Mouse (Mus musculus) hindbrain, embryonic 11.5 days (tissue): Measurements from ENCODE around the gene Eapp. TPM values are rescaled to one million over a fixed set of nuclear protein-coding genes. Genes with fewer than 3 reads are reported as not detected.

Experiments
- ATAC-seq: fragments of 200-750 bp; cut with Nextera tagmentation; 2 replicates; pipeline ENCODE4 v1.8.0; 2017; ENCODE audit warnings: mild to moderate bottlenecking, moderate TSS enrichment, moderate library complexity; ENCODE audit not compliant: low FRiP score
- DNase-seq: peaks from one replicate; pipeline ENCODE4 v3.0.0-alpha.2; 2015; ENCODE audit warnings: low spot score
- H3K27ac ChIP-seq: fragments of 300-500 bp; sonication (generic); 2 replicates; pipeline ENCODE4 v1.5.1; 2014; ENCODE audit warnings: mild to moderate bottlenecking, low read depth, low read length
- H3K27me3 ChIP-seq: fragments of 300-500 bp; sonication (generic); 2 replicates; pipeline ENCODE4 v1.6.1; 2014; ENCODE audit warnings: mild to moderate bottlenecking, low read length, moderate library complexity, mixed read lengths; ENCODE audit not compliant: control insufficient read depth, insufficient read depth
- H3K36me3 ChIP-seq: fragments of 300-500 bp; sonication (generic); 2 replicates; pipeline ENCODE4 v1.6.1; 2014; ENCODE audit warnings: mild to moderate bottlenecking, low read length, moderate library complexity, mixed read lengths; ENCODE audit not compliant: control insufficient read depth, insufficient read depth
- H3K4me1 ChIP-seq: fragments of 300-500 bp; sonication (generic); replicated peaks from 2 replicates; pipeline ENCODE4 v1.6.1; 2014; ENCODE audit warnings: low read length, mixed read lengths; ENCODE audit not compliant: control insufficient read depth, insufficient read depth
- H3K4me2 ChIP-seq: fragments of 300-500 bp; sonication (generic); replicated peaks from 2 replicates; pipeline ENCODE4 v1.6.1; 2014; ENCODE audit warnings: mild to moderate bottlenecking, low read depth, low read length
- H3K4me3 ChIP-seq: fragments of 300-500 bp; sonication (generic); 2 replicates; pipeline ENCODE4 v1.5.1; 2014; ENCODE audit warnings: low read depth, low read length
- H3K9ac ChIP-seq: fragments of 300-500 bp; sonication (generic); 2 replicates; pipeline ENCODE4 v1.6.1; 2014; ENCODE audit warnings: low read depth, low read length
- H3K9me3 ChIP-seq: fragments of 300-500 bp; sonication (generic); 2 replicates; pipeline ENCODE4 v1.6.1; 2016; ENCODE audit warnings: low read length; ENCODE audit not compliant: control insufficient read depth
- WGBS: fragments of 180-500 bp; shearing (Covaris S2); extraction: QIAGEN DNeasy Blood & Tissue Kit; methylation state at CpG from one replicate; pipeline ENCODE4 v1.1.7; 2014; 5-methylcytosine and 5-hydroxymethylcytosine counted together
- microRNA counts: library from miRNA; unstranded; fragments of <30 nt; microRNA quantifications from one replicate; lab custom pipeline; 2015
- polyA plus RNA-seq: library from polyadenylated mRNA; unstranded; fragments of >200 nt; fragmentation: Nextera tagmentation; extraction: Ambion mirVana; gene quantifications from 2 replicates; pipeline ENCODE4 v1.2.1, GENCODE M21; 2014

The Eapp gene
- polyA plus RNA-seq, 1 experiment from 2014 or later, result 90.5 TPM

DNA sequence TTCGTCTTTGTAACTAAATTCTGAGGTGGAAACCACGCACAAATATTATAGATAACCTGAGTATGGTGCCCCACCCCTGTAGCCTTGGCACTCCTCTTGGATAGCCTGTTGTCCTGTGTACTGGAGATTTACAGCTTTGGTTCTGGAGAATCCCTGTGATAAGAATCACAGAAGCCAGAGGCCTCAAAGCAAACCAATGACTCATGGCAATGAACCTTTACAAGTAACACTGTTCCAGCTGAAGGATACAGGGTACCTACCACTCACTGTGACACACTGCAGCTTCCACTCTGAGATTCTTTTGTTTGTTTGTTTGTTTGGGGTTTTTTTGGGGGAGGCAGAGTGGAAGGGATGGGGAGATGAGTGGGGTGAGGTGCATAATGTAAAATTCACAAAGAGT, 73.8 kb downstream of the Eapp start:
- ATAC-seq (no peak), DNase-seq (no peak)
- no peaks in the 10 kb centered on the region for H3K36me3 ChIP-seq
- 94% methylated on average over 2 of the region's 2 CpGs for WGBS
- H3K9me3 ChIP-seq, result no peaks in the 10 kb centered on the region
- no peak overlapping the region for H3K9ac ChIP-seq
- no peak overlapping the region for H3K4me2 ChIP-seq
- H3K27ac ChIP-seq, result no peak overlapping the region
- no peaks in the 10 kb centered on the region for H3K4me1 ChIP-seq
- H3K27me3 ChIP-seq, result no peaks in the 10 kb centered on the region
- no peak overlapping the region for H3K4me3 ChIP-seq

MicroRNA genes within 50 kb of the gene (microRNA counts, 519-probe panel; counts per million panel counts)
- microRNA mmu-miR-1892 (lab: Ali Mortazavi, UCI), result not detected

Other genes starting within 250 kb of the Eapp start
- gene Sptssa, start 39.3 kb downstream of the Eapp start, polyA plus RNA-seq, result 206 and 210 TPM in 2 replicates
- gene Snx6, start 99.8 kb upstream of the Eapp start, polyA plus RNA-seq, result 240 and 245 TPM in 2 replicates
- gene Cfl2, start 167.0 kb upstream of the Eapp start, polyA plus RNA-seq, result 268 and 275 TPM in 2 replicates